Mouse (Mus musculus) forebrain, postnatal 0 days (tissue): ENCODE results near the gene Zfp93. TPM values are rescaled to one million over a fixed set of nuclear protein-coding genes. Genes with fewer than 3 reads are reported as not detected.
A peak's percentile ranks its signal among the peaks of the same experiment; 100 is the strongest.
"Not testable (repeated sequence)": the region's sequence is repeated elsewhere in the genome, so short reads cannot be mapped to it uniquely, and the experiment has no call there.

Experiments
- ATAC-seq: fragments of 200-750 bp; cut with Nextera tagmentation; 2 replicates; pipeline ENCODE4 v1.8.0; 2017; ENCODE audit warnings: mild to moderate bottlenecking, moderate library complexity
- DNase-seq: peaks from one replicate; pipeline ENCODE4 v3.0.0-alpha.2; 2015
- H3K27ac ChIP-seq: fragments of 300-500 bp; sonication (generic); 2 replicates; pipeline ENCODE4 v1.5.1; 2014; ENCODE audit warnings: low read depth, mild to moderate bottlenecking, antibody characterized with exemption, low read length, moderate library complexity, mixed read lengths
- H3K27me3 ChIP-seq: fragments of 300-500 bp; sonication (generic); 2 replicates; pipeline ENCODE4 v1.6.1; 2014; ENCODE audit warnings: mild to moderate bottlenecking, low read length, mixed read lengths; ENCODE audit not compliant: insufficient read depth
- H3K36me3 ChIP-seq: fragments of 300-500 bp; sonication (generic); 2 replicates; pipeline ENCODE4 v1.6.1; 2014; ENCODE audit warnings: mild to moderate bottlenecking, moderate library complexity; ENCODE audit not compliant: insufficient read depth
- H3K4me1 ChIP-seq: fragments of 300-500 bp; sonication (generic); 2 replicates; pipeline ENCODE4 v1.6.1; 2014; ENCODE audit warnings: antibody characterized with exemption; ENCODE audit not compliant: insufficient read depth
- H3K4me2 ChIP-seq: fragments of 300-500 bp; sonication (generic); 2 replicates; pipeline ENCODE4 v1.6.1; 2014; ENCODE audit warnings: low read depth, mild to moderate bottlenecking, moderate library complexity
- H3K4me3 ChIP-seq: fragments of 300-500 bp; sonication (generic); 2 replicates; pipeline ENCODE4 v1.5.1; 2014; ENCODE audit warnings: low read depth, low read length, mixed read lengths
- H3K9ac ChIP-seq: fragments of 300-500 bp; sonication (generic); 2 replicates; pipeline ENCODE4 v1.6.1; 2014; ENCODE audit warnings: mild to moderate bottlenecking
- H3K9me3 ChIP-seq: fragments of 300-500 bp; sonication (generic); 2 replicates; pipeline ENCODE4 v1.6.1; 2016; ENCODE audit warnings: low read length
- CTCF ChIP-seq: sonication (generic); IDR thresholded peaks from 2 replicates; pipeline ENCODE4 v1.5.1; 2016; ENCODE audit warnings: antibody characterized with exemption, control low read depth, low read depth
- whole genome bisulfite sequencing: fragments of 180-500 bp; shearing (Covaris S2); extraction: QIAGEN DNeasy Blood & Tissue Kit; methylation state at CpG from one replicate; pipeline ENCODE4 v1.1.7; 2014; 5-methylcytosine and 5-hydroxymethylcytosine counted together
- polyA plus RNA-seq: library from polyadenylated mRNA; unstranded; fragments of >200 nt; fragmentation: Nextera tagmentation; extraction: Ambion mirVana; gene quantifications from 2 replicates; pipeline ENCODE4 v1.2.1, GENCODE M21; 2015
- total RNA-seq: library from RNA; depleted of rRNA; stranded (reverse); fragments of >200 nt; gene quantifications from 2 replicates; pipeline ENCODE4 v1.2.3, GENCODE M21; 2014

Gene Zfp93
- total and polyA plus RNA-seq, 2 experiments from 2014 or later: 2.4 to 13.2 TPM

GRCm38 (mm10) chr7:24268176-24269155 is 1.8 kb upstream of the Zfp93 start:
- no peak for TF ChIP-seq CTCF
- H3K4me2 ChIP-seq: no peak overlapping the region
- H3K4me1 ChIP-seq: peaks cover 4% of the 10 kb centered on the region; the same call in 1 of the 2 replicates
- H3K27ac ChIP-seq: no peak overlapping the region
- no peak overlapping the region for H3K9ac ChIP-seq
- DNase-seq (no peak), ATAC-seq (no peak)
- no peak overlapping the region for H3K4me3 ChIP-seq
- H3K36me3 ChIP-seq: no peaks in the 10 kb centered on the region
- no peaks in the 10 kb centered on the region for H3K9me3 ChIP-seq
- H3K27me3 ChIP-seq: no peaks in the 10 kb centered on the region
- 60% methylated on average over 24 of the region's 24 CpGs for WGBS

GRCm38 (mm10) chr7:24269256-24269655 is 964 bp upstream of the Zfp93 start:
- Histone ChIP-seq H3K9ac (no peak overlapping the region), H3K4me1 (peaks cover 4% of the 10 kb centered on the region; the same call in 1 of the 2 replicates), H3K36me3 (peaks cover 6% of the 10 kb centered on the region; the same call in 1 of the 2 replicates), H3K4me3 (no peak overlapping the region), H3K4me2 (no peak overlapping the region), H3K27ac (no peak overlapping the region), H3K27me3 (no peaks in the 10 kb centered on the region), H3K9me3 (no peaks in the 10 kb centered on the region)
- WGBS: 82% methylated on average over 3 of the region's 3 CpGs
- DNase-seq: no peak
- ATAC-seq: no peak
- no peak for TF ChIP-seq CTCF

GRCm38 (mm10) chr7:24269667-24270287 is 443 bp upstream of the Zfp93 start:
- H3K27ac ChIP-seq: no peak overlapping the region
- H3K9ac ChIP-seq: peak overlapping the region; percentile 60
- peak overlapping the region; percentile 48 for H3K4me3 ChIP-seq
- H3K36me3 ChIP-seq: peaks cover 11% of the 10 kb centered on the region; the same call in 1 of the 2 replicates
- TF ChIP-seq CTCF: no peak
- H3K27me3 ChIP-seq: no peaks in the 10 kb centered on the region
- H3K9me3 ChIP-seq: no peaks in the 10 kb centered on the region
- ATAC-seq: peak; percentile 42
- DNase-seq: no peak
- peaks cover 4% of the 10 kb centered on the region; the same call in 1 of the 2 replicates for H3K4me1 ChIP-seq
- H3K4me2 ChIP-seq: peak overlapping the region; percentile 78
- WGBS: 35% methylated on average over 7 of the region's 7 CpGs

GRCm38 (mm10) chr7:24271191-24271590 is 971 bp downstream of the Zfp93 start:
- H3K4me3 ChIP-seq: no peak overlapping the region
- H3K9ac ChIP-seq: no peak overlapping the region
- H3K36me3 ChIP-seq: peaks cover 19% of the 10 kb centered on the region; the same call in 1 of the 2 replicates
- no peaks in the 10 kb centered on the region for H3K9me3 ChIP-seq
- H3K4me2 ChIP-seq: no peak overlapping the region
- DNase-seq (no peak), ATAC-seq (no peak)
- no peaks in the 10 kb centered on the region for H3K27me3 ChIP-seq
- WGBS: 94% methylated on average over 6 of the region's 6 CpGs
- no peak overlapping the region for H3K27ac ChIP-seq
- peaks cover 4% of the 10 kb centered on the region; the same call in 1 of the 2 replicates for H3K4me1 ChIP-seq
- no peak for TF ChIP-seq CTCF

- peaks cover 23% of the 10 kb centered on the region; the same call in 1 of the 2 replicates for H3K36me3 ChIP-seq
- H3K27me3 ChIP-seq: no peaks in the 10 kb centered on the region
- H3K4me1 ChIP-seq: peaks cover 4% of the 10 kb centered on the region; the same call in 1 of the 2 replicates
- no peaks in the 10 kb centered on the region for H3K9me3 ChIP-seq
- no peak for DNase-seq
- H3K27ac ChIP-seq: no peak overlapping the region
- TF ChIP-seq CTCF: no peak
- H3K9ac ChIP-seq: no peak overlapping the region
- ATAC-seq: no peak
- no peak overlapping the region for H3K4me3 ChIP-seq
- H3K4me2 ChIP-seq: no peak overlapping the region
- WGBS: 95% methylated on average over 4 of the region's 4 CpGs
Measured at GRCm38 (mm10) chr7:24274456-24274855, 4.2 kb downstream of the Zfp93 start.

- H3K4me2 ChIP-seq, ATAC-seq, DNase-seq: not testable (repeated sequence)
Measured at GRCm38 (mm10) chr7:24278771-24279170, 8.6 kb downstream of the Zfp93 start.

More at GRCm38 (mm10) chr7:24278771-24279170, 8.6 kb downstream of the Zfp93 start:
- H3K9ac ChIP-seq, H3K4me1 ChIP-seq, H3K9me3 ChIP-seq, H3K4me3 ChIP-seq, H3K27me3 ChIP-seq, H3K27ac ChIP-seq: not testable (repeated sequence)
- peaks cover 21% of the 10 kb centered on the region; the same call in 1 of the 2 replicates for H3K36me3 ChIP-seq
- WGBS: 85% methylated on average over 3 of the region's 3 CpGs
